Mouse (Mus musculus): Measurements from ENCODE around the gene Serpina3g. TPM values are rescaled to one million over a fixed set of nuclear protein-coding genes. Genes with fewer than 3 reads are reported as not detected.
A peak's percentile ranks its signal among the peaks of the same experiment; 100 is the strongest.
"Not testable (repeated sequence)": the region's sequence is repeated elsewhere in the genome, so short reads cannot be mapped to it uniquely, and the experiment has no call there.

Gene Serpina3g
- total and polyA plus RNA-seq, 3 experiments, result 0.16 TPM; not detected in 2

DNA sequence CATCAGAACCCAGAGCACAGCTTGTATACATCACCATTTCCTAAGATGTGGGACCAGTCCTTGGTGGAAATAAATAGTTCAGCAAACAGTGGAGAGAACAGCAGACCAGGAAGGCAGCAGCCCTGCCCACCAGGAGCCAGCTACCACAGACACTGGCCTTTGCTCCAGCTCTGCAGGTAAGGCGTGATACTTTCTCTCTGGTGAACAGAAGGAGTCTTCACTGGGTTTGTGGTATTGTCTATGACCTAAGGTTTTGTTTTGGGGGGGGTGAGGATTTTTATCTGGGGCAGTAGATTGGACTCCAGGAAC is 21.6 kb upstream of the Serpina3g start, which contains the start of gene Serpina3f:
Gene Serpina3f (plus strand): TSS at position 100 of the 309 bp plus-strand sequence.
- DNase-seq (ENCODE audit: low spot score) (no peak), ATAC-seq (ENCODE audit: extremely low read depth, insufficient number of reproducible peaks, low FRiP score, poor library complexity, severe bottlenecking) (no peak)
- TF ChIP-seq TAL1 (conservative IDR thresholded peaks at IDR 0.05; ENCODE audit: low read depth, low read length) (no peak), POLR2AphosphoS5 (IDR thresholded peaks at IDR 0.05; ENCODE audit: insufficient replicate concordance, low read depth, low read length) (no peak), GATA1 (IDR thresholded peaks at IDR 0.05; ENCODE audit: borderline replicate concordance, low read length) (no peak), CTCF (IDR thresholded peaks at IDR 0.05; ENCODE audit: low read depth, low read length) (no peak), GATA2 (IDR thresholded peaks at IDR 0.05; ENCODE audit: borderline replicate concordance, low read depth, low read length) (no peak)
- peaks cover 4% of the 10 kb centered on the region; the same call in 1 of the 2 replicates for H3K4me1 ChIP-seq (ENCODE audit: insufficient read depth, low read depth, low read length)
- no peaks in the 10 kb centered on the region for H3K36me3 ChIP-seq (replicated peaks)
- H3K9me3 ChIP-seq (replicated peaks), result peaks cover 20% of the 10 kb centered on the region
- no peak within 1 kb of the TSS for H3K4me3 ChIP-seq (ENCODE audit: low read depth, low read length)
- no peaks in the 10 kb centered on the region for H3K27me3 ChIP-seq (ENCODE audit: insufficient read depth, low read length)

DNA sequence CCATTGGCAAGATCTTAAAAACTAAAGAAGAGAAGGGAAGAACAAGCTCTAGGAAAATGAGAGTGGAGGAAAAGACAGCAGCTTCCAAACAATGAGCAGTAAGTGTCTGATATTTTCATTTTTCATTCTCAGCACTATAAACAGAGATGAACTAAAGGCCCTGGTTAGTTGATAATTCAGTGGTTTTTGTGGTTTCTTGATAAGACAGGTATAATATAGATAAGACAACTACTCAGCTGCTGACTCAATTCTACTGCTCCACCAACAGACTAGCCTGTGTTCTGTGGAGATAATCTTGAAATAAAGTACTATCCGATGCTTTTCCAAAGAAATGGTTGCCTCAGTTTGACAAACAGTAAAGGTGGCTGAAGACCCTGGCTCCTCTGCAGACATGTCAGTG is 20.8 kb upstream of the Serpina3g start:
- Histone ChIP-seq H3K36me3 (replicated peaks) (no peaks in the 10 kb centered on the region), H3K4me1 (ENCODE audit: insufficient read depth, low read depth, low read length) (peaks cover 4% of the 10 kb centered on the region; the same call in 1 of the 2 replicates), H3K27me3 (ENCODE audit: insufficient read depth, low read length) (no peaks in the 10 kb centered on the region), H3K9me3 (replicated peaks) (peaks cover 19% of the 10 kb centered on the region), H3K4me3 (ENCODE audit: low read depth, low read length) (no peak overlapping the region)
- DNase-seq (ENCODE audit: low spot score) (no peak), ATAC-seq (ENCODE audit: extremely low read depth, insufficient number of reproducible peaks, low FRiP score, poor library complexity, severe bottlenecking) (peak; percentile 23; the same call in 1 of the 2 replicates)
- TF ChIP-seq POLR2AphosphoS5 (IDR thresholded peaks at IDR 0.05; ENCODE audit: insufficient replicate concordance, low read depth, low read length), result no peak
- no peak for TF ChIP-seq CTCF (IDR thresholded peaks at IDR 0.05; ENCODE audit: low read depth, low read length)
- no peak for TF ChIP-seq GATA1 (IDR thresholded peaks at IDR 0.05; ENCODE audit: borderline replicate concordance, low read length)
- no peak for TF ChIP-seq TAL1 (conservative IDR thresholded peaks at IDR 0.05; ENCODE audit: low read depth, low read length)
- TF ChIP-seq GATA2 (IDR thresholded peaks at IDR 0.05; ENCODE audit: borderline replicate concordance, low read depth, low read length), result no peak

DNA sequence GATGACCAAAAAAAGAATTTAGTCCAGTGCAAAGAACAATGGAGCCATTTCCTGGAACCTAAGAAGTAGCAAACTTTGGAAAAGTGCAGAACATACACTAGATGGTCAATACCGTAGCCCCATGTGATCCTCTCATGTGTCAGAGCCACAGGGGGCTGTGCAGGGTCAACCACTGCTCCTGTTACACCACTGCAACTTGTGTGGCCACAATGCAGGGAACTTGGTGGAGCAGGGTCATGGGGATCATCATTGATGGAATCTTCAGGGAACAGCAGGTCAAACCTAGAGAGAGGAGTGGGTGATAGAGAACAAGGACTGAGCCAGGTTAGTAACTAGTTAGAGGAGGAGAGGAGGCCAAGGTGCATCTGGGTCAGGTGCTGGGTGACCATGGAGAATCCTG is 14.4 kb upstream of the Serpina3g start:
- no peak for DNase-seq (ENCODE audit: low spot score)
- Histone ChIP-seq H3K27me3 (ENCODE audit: insufficient read depth, low read length) (no peaks in the 10 kb centered on the region), H3K36me3 (replicated peaks) (no peaks in the 10 kb centered on the region), H3K4me3 (ENCODE audit: low read depth, low read length) (no peak overlapping the region), H3K4me1 (ENCODE audit: insufficient read depth, low read depth, low read length) (no peaks in the 10 kb centered on the region), H3K9me3 (replicated peaks) (peaks cover 37% of the 10 kb centered on the region)
- no peak for TF ChIP-seq POLR2AphosphoS5 (IDR thresholded peaks at IDR 0.05; ENCODE audit: insufficient replicate concordance, low read depth, low read length)
- TF ChIP-seq TAL1 (conservative IDR thresholded peaks at IDR 0.05; ENCODE audit: low read depth, low read length), result no peak
- TF ChIP-seq GATA1 (IDR thresholded peaks at IDR 0.05; ENCODE audit: borderline replicate concordance, low read length), result no peak
- no peak for TF ChIP-seq GATA2 (IDR thresholded peaks at IDR 0.05; ENCODE audit: borderline replicate concordance, low read depth, low read length)
- TF ChIP-seq CTCF (IDR thresholded peaks at IDR 0.05; ENCODE audit: low read depth, low read length), result no peak
- ATAC-seq (ENCODE audit: extremely low read depth, insufficient number of reproducible peaks, low FRiP score, poor library complexity, severe bottlenecking), result no peak

DNA sequence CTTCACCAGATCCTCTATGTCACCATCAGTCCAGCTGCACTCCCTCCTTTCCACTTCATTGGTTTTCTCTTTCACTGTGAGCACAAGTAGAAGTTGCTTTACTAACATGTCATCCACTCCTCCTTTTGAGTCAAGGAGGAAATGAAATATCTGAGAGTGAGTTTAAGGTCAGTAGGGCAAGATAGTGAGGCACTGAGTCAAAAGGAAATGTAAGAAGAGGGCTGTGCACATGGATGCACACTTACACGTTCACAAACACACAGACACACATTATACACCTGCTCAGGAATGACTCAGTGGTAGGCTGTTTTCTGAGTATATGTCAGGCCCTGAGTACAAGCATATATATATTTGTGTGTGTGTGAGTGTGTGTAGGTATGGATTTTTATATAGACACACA is 12.4 kb upstream of the Serpina3g start:
- ATAC-seq (ENCODE audit: extremely low read depth, insufficient number of reproducible peaks, low FRiP score, poor library complexity, severe bottlenecking) (no peak), DNase-seq (ENCODE audit: low spot score) (no peak)
- no peaks in the 10 kb centered on the region for H3K36me3 ChIP-seq (replicated peaks)
- H3K9me3 ChIP-seq (replicated peaks), result peaks cover 40% of the 10 kb centered on the region
- no peak overlapping the region for H3K4me3 ChIP-seq (ENCODE audit: low read depth, low read length)
- TF ChIP-seq POLR2AphosphoS5 (IDR thresholded peaks at IDR 0.05; ENCODE audit: insufficient replicate concordance, low read depth, low read length) (no peak), GATA1 (IDR thresholded peaks at IDR 0.05; ENCODE audit: borderline replicate concordance, low read length) (no peak), GATA2 (IDR thresholded peaks at IDR 0.05; ENCODE audit: borderline replicate concordance, low read depth, low read length) (no peak), TAL1 (conservative IDR thresholded peaks at IDR 0.05; ENCODE audit: low read depth, low read length) (no peak), CTCF (IDR thresholded peaks at IDR 0.05; ENCODE audit: low read depth, low read length) (no peak)
- no peaks in the 10 kb centered on the region for H3K4me1 ChIP-seq (ENCODE audit: insufficient read depth, low read depth, low read length)
- no peaks in the 10 kb centered on the region for H3K27me3 ChIP-seq (ENCODE audit: insufficient read depth, low read length)

DNA sequence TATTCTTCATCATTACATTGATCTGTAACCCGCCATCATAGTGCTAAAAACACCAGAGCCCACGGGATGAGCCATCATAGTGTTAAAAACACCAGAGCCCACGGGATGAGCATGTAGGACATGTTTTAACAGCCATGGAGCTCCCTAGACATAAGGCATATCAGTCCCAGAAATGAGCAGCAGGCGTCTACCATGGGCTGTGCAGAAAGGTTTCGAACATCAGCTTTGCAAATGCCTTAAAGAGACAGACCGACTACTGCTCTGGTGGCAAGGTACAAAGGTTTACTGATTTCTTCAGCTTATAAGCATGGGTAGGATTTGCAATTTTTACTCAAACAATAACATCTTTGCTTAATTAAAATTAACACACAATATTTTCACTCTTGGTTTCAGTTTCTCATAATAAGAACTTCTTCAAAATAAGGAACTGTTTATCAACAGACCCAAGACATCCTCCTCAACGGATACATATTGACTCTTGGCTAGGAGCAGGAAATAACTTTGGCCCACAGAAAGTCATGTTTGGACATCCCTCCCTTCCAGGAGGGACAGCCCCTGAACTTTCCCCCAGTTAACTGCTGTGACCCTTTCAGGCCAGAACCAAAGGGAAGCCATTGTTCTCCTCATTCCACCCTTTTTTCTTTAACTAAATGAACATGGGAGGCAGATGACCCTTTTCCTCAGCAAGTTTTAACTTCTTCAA is 11.3 kb upstream of the Serpina3g start:
- ATAC-seq (ENCODE audit: extremely low read depth, insufficient number of reproducible peaks, low FRiP score, poor library complexity, severe bottlenecking) (no peak), DNase-seq (ENCODE audit: low spot score) (no peak)
- H3K9me3 ChIP-seq (replicated peaks), result peaks cover 42% of the 10 kb centered on the region
- no peaks in the 10 kb centered on the region for H3K36me3 ChIP-seq (replicated peaks)
- H3K4me1 ChIP-seq (ENCODE audit: insufficient read depth, low read depth, low read length), result no peaks in the 10 kb centered on the region
- no peak for TF ChIP-seq TAL1 (conservative IDR thresholded peaks at IDR 0.05; ENCODE audit: low read depth, low read length)
- no peak overlapping the region for H3K4me3 ChIP-seq (ENCODE audit: low read depth, low read length)
- H3K27me3 ChIP-seq (ENCODE audit: insufficient read depth, low read length), result no peaks in the 10 kb centered on the region

DNA sequence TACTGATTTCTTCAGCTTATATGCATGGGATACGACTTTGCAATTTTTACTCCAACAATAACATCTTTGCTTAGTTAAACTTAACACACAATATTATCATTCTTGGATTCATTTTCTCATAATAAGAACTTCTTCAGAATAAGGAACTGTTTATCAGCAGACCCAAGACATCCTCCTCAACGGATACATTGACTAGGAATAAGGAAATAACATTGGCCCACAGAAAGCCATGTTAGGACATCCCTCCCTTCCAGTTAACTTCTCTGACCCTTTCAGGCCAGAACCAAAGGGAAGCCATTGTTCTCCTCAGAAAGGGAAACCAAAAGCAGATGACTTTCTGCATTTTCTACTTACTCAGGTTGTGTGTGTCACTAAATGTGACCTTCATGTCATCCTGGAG is 5.3 kb upstream of the Serpina3g start:
- H3K4me1 ChIP-seq (ENCODE audit: insufficient read depth, low read depth, low read length), result no peaks in the 10 kb centered on the region
- peaks cover 42% of the 10 kb centered on the region for H3K9me3 ChIP-seq (replicated peaks)
- H3K36me3 ChIP-seq (replicated peaks), result no peaks in the 10 kb centered on the region
- TF ChIP-seq TAL1 (conservative IDR thresholded peaks at IDR 0.05; ENCODE audit: low read depth, low read length), result no peak
- no peak for TF ChIP-seq CTCF (IDR thresholded peaks at IDR 0.05; ENCODE audit: low read depth, low read length)
- no peak for TF ChIP-seq GATA2 (IDR thresholded peaks at IDR 0.05; ENCODE audit: borderline replicate concordance, low read depth, low read length)
- no peak for TF ChIP-seq POLR2AphosphoS5 (IDR thresholded peaks at IDR 0.05; ENCODE audit: insufficient replicate concordance, low read depth, low read length)
- TF ChIP-seq GATA1 (IDR thresholded peaks at IDR 0.05; ENCODE audit: borderline replicate concordance, low read length), result no peak
- no peaks in the 10 kb centered on the region for H3K27me3 ChIP-seq (ENCODE audit: insufficient read depth, low read length)
- ATAC-seq (ENCODE audit: extremely low read depth, insufficient number of reproducible peaks, low FRiP score, poor library complexity, severe bottlenecking) (no peak), DNase-seq (ENCODE audit: low spot score) (no peak)
- no peak overlapping the region for H3K4me3 ChIP-seq (ENCODE audit: low read depth, low read length)

DNA sequence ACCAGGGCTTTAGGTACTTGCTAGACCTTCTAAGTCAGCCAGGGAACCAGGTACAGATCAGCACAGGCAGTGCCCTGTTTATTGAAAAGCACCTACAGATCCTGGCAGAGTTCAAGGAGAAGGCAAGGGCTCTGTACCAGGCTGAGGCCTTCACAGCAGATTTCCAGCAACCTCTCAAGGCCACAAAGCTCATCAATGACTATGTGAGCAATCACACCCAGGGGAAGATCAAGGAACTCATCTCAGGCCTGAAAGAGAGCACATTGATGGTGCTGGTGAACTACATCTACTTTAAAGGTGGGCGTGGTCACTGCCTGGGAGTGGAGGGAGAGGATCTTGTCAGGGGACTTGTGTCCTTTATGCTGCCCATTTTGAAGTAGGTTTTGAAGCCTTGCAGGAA is 2.0 kb downstream of the Serpina3g start:
- H3K9me3 ChIP-seq (replicated peaks), result peaks cover 46% of the 10 kb centered on the region
- not testable (repeated sequence) for H3K4me3 ChIP-seq (ENCODE audit: low read depth, low read length); H3K36me3 ChIP-seq (replicated peaks); H3K27me3 ChIP-seq (ENCODE audit: insufficient read depth, low read length); DNase-seq (ENCODE audit: low spot score); H3K4me1 ChIP-seq (ENCODE audit: insufficient read depth, low read depth, low read length); ATAC-seq (ENCODE audit: extremely low read depth, insufficient number of reproducible peaks, low FRiP score, poor library complexity, severe bottlenecking)

All from G1E (cell line).